In the genomic region with DNA sequence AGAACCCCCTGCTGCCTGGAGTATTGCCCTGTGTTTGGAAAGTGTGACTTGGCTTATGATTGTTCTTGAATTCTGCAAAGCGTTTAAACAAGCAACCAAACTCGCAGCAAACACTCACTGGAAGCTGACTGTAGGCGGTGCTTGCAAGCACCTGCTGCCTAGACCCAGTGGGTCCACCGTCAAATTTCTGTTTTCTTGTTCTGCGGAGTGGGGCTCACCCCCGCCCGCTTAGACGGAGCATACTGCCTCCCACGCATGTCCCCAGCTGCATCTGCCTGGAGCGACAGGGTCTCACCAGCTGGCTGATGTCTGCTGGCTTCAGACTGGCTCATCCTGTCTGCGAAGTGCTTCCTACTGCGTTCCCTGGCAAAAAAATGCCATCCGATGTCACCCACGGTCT, we compare ENCODE assay signal across 10 mouse cellular contexts. TPM values are rescaled to one million over a fixed set of nuclear protein-coding genes. Genes with fewer than 3 reads are reported as not detected.
DNase-seq lines count a peak whose midpoint lies in the region; ATAC-seq and TF ChIP-seq lines count a peak whose summit lies in the region.
"Had no signal": no experiment of that assay in that cellular context is flagged by ENCODE, and none has a peak within 500 bp of the region (broad histone marks: within the 10 kb centered on the region; RNA-seq: fewer than 3 reads in every experiment).

No protein-coding gene starts in this region.

- peak; percentile 14 for DNase-seq in lung, adult 2 months
- no peak for DNase-seq in lung, adult 18-20 months
- peak; percentile 75 for DNase-seq in hindbrain, postnatal 0 days (ENCODE audit: low spot score)
- DNase-seq in layer of hippocampus, postnatal 25 days (ENCODE audit: extremely low spot score in 1 of 2, low spot score in 1 of 2), result peak; percentile 59 to 70
- peak; percentile 55 for DNase-seq in lung, postnatal 10 days
- peak; percentile 90 for DNase-seq in right cerebral cortex, adult 18-20 months
- DNase-seq in adipocyte (ENCODE audit: low spot score), result no peak

- peak overlapping the region; percentile 59 for H3K4me2 ChIP-seq in hindbrain, postnatal 0 days (ENCODE audit: low read depth, low read length)

- no peak for TF ChIP-seq POLR2A in lung, adult 2 months (IDR thresholded peaks at IDR 0.05; ENCODE audit: borderline replicate concordance, extremely low read depth, low read depth, low read length)

- H3K9ac ChIP-seq in hindbrain, postnatal 0 days (replicated peaks; ENCODE audit: low read length), result no peak overlapping the region

- TF ChIP-seq CTCF in lung, adult 2 months (IDR thresholded peaks at IDR 0.05; ENCODE audit: insufficient read depth, low read length), result no peak
- TF ChIP-seq CTCF in hindbrain, postnatal 0 days (IDR thresholded peaks at IDR 0.05; ENCODE audit: low read depth), result no peak

- WGBS in lung, adult 2 months, result 6% methylated on average over 14 of the region's 14 CpGs
- 6% methylated on average over 14 of the region's 14 CpGs for WGBS in hindbrain, postnatal 0 days

- H3K27me3 ChIP-seq in hindbrain, postnatal 0 days (ENCODE audit: insufficient read depth, low read length), result no peaks in the 10 kb centered on the region
- H3K27me3 ChIP-seq: Patski had no signal

- H3K27ac ChIP-seq in hindbrain, postnatal 0 days, result no peak overlapping the region

- H3K4me3 ChIP-seq in lung, adult 2 months (replicated peaks; ENCODE audit: extremely low read depth, low read depth, low read length), result no peak overlapping the region
- peak overlapping the region; percentile 27 for H3K4me3 ChIP-seq in hindbrain, postnatal 0 days (ENCODE audit: low read length)

- H3K36me3 ChIP-seq in hindbrain, postnatal 0 days (ENCODE audit: insufficient read depth, low read length), result no peaks in the 10 kb centered on the region

- ATAC-seq in frontal cortex, adult (ENCODE audit: low TSS enrichment), result peak; percentile 89
- peak; percentile 74 for ATAC-seq in hindbrain, postnatal 0 days
- ATAC-seq: Patski had no signal

- H3K9me3 ChIP-seq in hindbrain, postnatal 0 days (ENCODE audit: low read length), result no peaks in the 10 kb centered on the region

- no peaks in the 10 kb centered on the region for H3K4me1 ChIP-seq in lung, adult 2 months (ENCODE audit: control insufficient read depth, insufficient read depth, low read length)
- peaks cover 6% of the 10 kb centered on the region for H3K4me1 ChIP-seq in hindbrain, postnatal 0 days (ENCODE audit: insufficient read depth, low read length)

RNA-seq across cellular contexts. Expression of gene Pgpep1l, which starts 0.5 kb away (rescaled TPM):
- polyA plus RNA-seq in lung, adult 2 months (2012; rRNA removed), result 0.37 and 1.5 TPM in 2 replicates
- total RNA-seq in hindbrain, postnatal 0 days (2014; rRNA removed), result 0.68 TPM in 1 of 2 replicates, not detected in the other
- polyA plus RNA-seq in hindbrain, postnatal 0 days (2015; fragmentation: Nextera tagmentation; extraction: Ambion mirVana), result 0.24 TPM in 1 of 2 replicates, not detected in the other
- total RNA-seq in layer of hippocampus, postnatal 25 days (2021), result 1 to 10 TPM; 2.4 to 3.3 TPM
- polyA plus RNA-seq: large intestine, adult 2 months; Patski had no signal

RNA-seq across cellular contexts. Expression of gene Fam169b, which starts 9.1 kb away (rescaled TPM):
- 2.0 and 3.7 TPM in 2 replicates for polyA plus RNA-seq in lung, adult 2 months (2012; rRNA removed)
- 0.21 TPM in 1 of 2 replicates, not detected in the other for total RNA-seq in hindbrain, postnatal 0 days (2014; rRNA removed)
- 0.15 TPM in 1 of 2 replicates, not detected in the other for polyA plus RNA-seq in hindbrain, postnatal 0 days (2015; fragmentation: Nextera tagmentation; extraction: Ambion mirVana)
- total RNA-seq in layer of hippocampus, postnatal 25 days (2021), result under 1 TPM; 0.37 to 0.47 TPM

Comparison
In these comparisons a context has a peak if more than half of its experiments do, and no peak if none do; other contexts are left out.
1. DNase-seq: peak in lung, adult 2 months (single experiment), hindbrain, postnatal 0 days (single experiment), layer of hippocampus, postnatal 25 days (2 of 2), lung, postnatal 10 days (single experiment) and right cerebral cortex, adult 18-20 months (single experiment); none in lung, adult 18-20 months (0 of 2) and adipocyte (single experiment).